Mouse (Mus musculus) stomach, postnatal 0 days (tissue): ENCODE results near the gene Tenm4. TPM values are rescaled to one million over a fixed set of nuclear protein-coding genes. Genes with fewer than 3 reads are reported as not detected.
A peak's percentile ranks its signal among the peaks of the same experiment; 100 is the strongest.
"Not testable (repeated sequence)": the region's sequence is repeated elsewhere in the genome, so short reads cannot be mapped to it uniquely, and the experiment has no call there.

Source experiments
- ATAC-seq: fragments of 200-750 bp; cut with Nextera tagmentation; 2 replicates; pipeline ENCODE4 v1.8.0; 2017; ENCODE audit not compliant: low FRiP score, low TSS enrichment
- DNase-seq: peaks from one replicate; pipeline ENCODE4 v3.0.0-alpha.2; 2016; ENCODE audit warnings: low spot score
- H3K27ac ChIP-seq: fragments of 300-500 bp; sonication (generic); replicated peaks from 2 replicates; pipeline ENCODE4 v1.5.1; 2014; ENCODE audit warnings: mild to moderate bottlenecking, control low read depth
- H3K27me3 ChIP-seq: fragments of 300-500 bp; sonication (generic); 2 replicates; pipeline ENCODE4 v1.6.1; 2014; ENCODE audit warnings: low read length; ENCODE audit not compliant: control insufficient read depth, insufficient read depth
- H3K36me3 ChIP-seq: fragments of 300-500 bp; sonication (generic); 2 replicates; pipeline ENCODE4 v1.6.1; 2014; ENCODE audit warnings: low read length, mixed read lengths; ENCODE audit not compliant: control insufficient read depth, insufficient read depth
- H3K4me1 ChIP-seq: fragments of 300-500 bp; sonication (generic); replicated peaks from 2 replicates; pipeline ENCODE4 v1.6.1; 2014; ENCODE audit warnings: antibody characterized with exemption; ENCODE audit not compliant: control insufficient read depth, insufficient read depth
- H3K4me2 ChIP-seq: fragments of 300-500 bp; sonication (generic); replicated peaks from 2 replicates; pipeline ENCODE4 v1.6.1; 2014; ENCODE audit warnings: low read depth, mild to moderate bottlenecking, control low read depth, moderate library complexity
- H3K4me3 ChIP-seq: fragments of 300-500 bp; sonication (generic); 2 replicates; pipeline ENCODE4 v1.5.1; 2014; ENCODE audit warnings: low read depth, low read length, control low read depth
- H3K9ac ChIP-seq: fragments of 300-500 bp; sonication (generic); 2 replicates; pipeline ENCODE4 v1.6.1; 2014; ENCODE audit warnings: mild to moderate bottlenecking, low read length, control low read depth, mixed read lengths
- H3K9me3 ChIP-seq: fragments of 300-500 bp; sonication (generic); 2 replicates; pipeline ENCODE4 v1.6.1; 2016; ENCODE audit warnings: low read length; ENCODE audit not compliant: control insufficient read depth
- CTCF ChIP-seq: IDR thresholded peaks from 2 replicates; pipeline ENCODE4 v1.5.1; 2016; ENCODE audit warnings: antibody characterized with exemption, low read depth, mild to moderate bottlenecking, moderate library complexity
- EP300 ChIP-seq: optimal IDR thresholded peaks from 2 replicates; pipeline ENCODE3; 2016; ENCODE audit warnings: antibody characterized with exemption
- WGBS: fragments of 180-500 bp; shearing (Covaris S2); extraction: QIAGEN DNeasy Blood & Tissue Kit; methylation state at CpG from one replicate; pipeline ENCODE4 v1.1.7; 2014; 5-methylcytosine and 5-hydroxymethylcytosine counted together
- polyA plus RNA-seq: library from polyadenylated mRNA; unstranded; fragments of >200 nt; fragmentation: Nextera tagmentation; extraction: Ambion mirVana; gene quantifications from 2 replicates; pipeline ENCODE4 v1.2.1, GENCODE M21; 2015

Tenm4 gene
- polyA plus RNA-seq, 1 experiment from 2014 or later, result 7.2 TPM

DNA sequence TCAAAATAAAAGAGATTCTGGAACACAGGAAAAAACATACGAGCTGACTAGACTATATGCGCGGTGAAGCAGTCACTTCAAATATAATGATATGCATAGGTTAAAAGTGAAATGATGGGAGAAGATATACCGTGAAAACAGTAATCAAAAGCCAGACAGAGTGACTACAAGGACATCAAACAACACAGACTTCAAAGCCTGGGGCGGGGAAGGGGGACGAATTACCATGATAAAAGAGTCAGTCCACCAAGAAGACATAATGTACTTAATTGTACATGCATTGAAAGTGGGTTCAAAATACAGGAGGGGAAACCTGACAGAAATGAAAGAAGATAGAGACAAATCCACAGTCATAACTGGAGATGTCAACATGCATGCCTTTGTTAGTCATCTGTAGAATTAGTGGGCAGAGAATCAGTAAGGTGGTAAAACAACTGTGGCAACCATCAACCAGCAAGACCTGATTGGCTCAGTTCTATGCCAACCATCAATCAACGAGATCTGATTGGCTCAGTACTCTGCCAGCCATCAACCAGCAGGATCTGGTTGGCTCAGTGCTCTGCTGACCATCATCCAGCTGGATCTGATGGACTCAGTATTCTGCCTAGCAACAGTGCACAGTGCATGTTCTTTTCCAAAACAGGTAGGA, 749.5 kb downstream of the Tenm4 start:
- DNase-seq (no peak), ATAC-seq (no peak)
- no peaks in the 10 kb centered on the region for H3K27me3 ChIP-seq
- no peak overlapping the region for H3K9ac ChIP-seq
- WGBS, result 83% methylated on average over 7 of the region's 7 CpGs
- no peaks in the 10 kb centered on the region for H3K4me1 ChIP-seq
- no peaks in the 10 kb centered on the region for H3K36me3 ChIP-seq
- no peak overlapping the region for H3K4me3 ChIP-seq
- no peak overlapping the region for H3K4me2 ChIP-seq
- TF ChIP-seq EP300 (no peak), CTCF (no peak)
- H3K27ac ChIP-seq, result no peak overlapping the region
- H3K9me3 ChIP-seq, result no peaks in the 10 kb centered on the region

DNA sequence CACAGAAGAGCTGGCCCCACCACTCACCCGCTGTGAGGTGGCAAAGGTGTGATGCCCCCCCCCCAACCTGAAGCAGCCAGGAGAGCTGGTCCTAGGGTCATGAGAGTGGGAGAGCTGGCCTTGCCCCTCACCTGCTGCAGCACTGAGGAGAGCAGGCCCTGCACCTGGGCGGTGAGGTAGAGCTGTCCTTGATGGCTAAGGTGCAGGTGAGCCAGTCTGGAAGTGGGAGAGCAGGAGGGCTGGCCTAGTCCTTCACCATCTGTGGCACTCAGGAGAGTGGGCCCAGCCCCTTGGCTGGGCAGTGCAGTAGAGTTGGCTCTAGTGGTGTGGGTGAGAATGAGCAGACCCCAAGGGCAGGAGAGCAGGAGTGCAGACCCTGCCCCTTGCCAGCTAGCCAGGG, 751.9 kb downstream of the Tenm4 start:
- H3K9ac ChIP-seq, result no peak overlapping the region
- H3K4me3 ChIP-seq, result no peak overlapping the region
- H3K4me2 ChIP-seq, result no peak overlapping the region
- no peaks in the 10 kb centered on the region for H3K9me3 ChIP-seq
- H3K27me3 ChIP-seq, result no peaks in the 10 kb centered on the region
- no peak for DNase-seq
- 88% methylated on average over 2 of the region's 2 CpGs for WGBS
- ATAC-seq, result 0 out of 2 replicates have a peak, but pooled peaks have one; percentile 21
- no peaks in the 10 kb centered on the region for H3K36me3 ChIP-seq
- no peaks in the 10 kb centered on the region for H3K4me1 ChIP-seq
- TF ChIP-seq EP300 (no peak), CTCF (no peak)
- H3K27ac ChIP-seq, result no peak overlapping the region

DNA sequence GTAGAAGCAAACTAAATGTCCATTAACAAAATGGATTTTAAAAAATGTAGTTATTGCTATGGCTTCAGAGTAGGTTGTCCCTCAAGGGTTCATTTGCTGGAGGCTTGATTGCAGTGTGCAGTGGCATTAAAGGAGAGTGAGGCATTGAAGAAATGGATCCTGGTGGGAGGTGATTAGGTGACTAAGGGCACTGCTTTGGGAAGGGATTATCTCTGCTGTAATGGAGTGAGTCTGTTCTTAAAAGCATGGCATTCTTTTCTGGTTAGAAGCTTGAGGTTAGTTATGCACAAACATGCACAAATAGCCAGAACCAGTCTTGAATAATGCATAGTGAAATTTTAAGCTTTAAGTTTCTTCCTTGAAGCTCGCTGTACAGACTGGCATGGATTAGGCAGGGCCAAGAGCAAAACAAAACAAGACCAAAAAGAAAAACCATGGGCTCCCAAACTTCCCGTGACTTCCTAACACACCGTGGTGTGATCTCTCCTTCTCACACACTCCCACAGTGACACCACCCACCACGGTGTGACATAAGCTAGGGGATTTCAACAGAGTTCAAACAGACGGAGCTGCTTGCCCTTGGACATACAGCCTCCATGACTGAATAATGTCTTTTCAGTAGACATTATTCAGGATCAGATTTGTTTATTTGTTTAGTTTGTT, 772.8 kb downstream of the Tenm4 start:
- ATAC-seq, result no peak
- Histone ChIP-seq H3K36me3 (no peaks in the 10 kb centered on the region), H3K27ac (no peak overlapping the region), H3K4me1 (no peaks in the 10 kb centered on the region), H3K27me3 (no peaks in the 10 kb centered on the region), H3K4me3 (no peak overlapping the region), H3K9ac (no peak overlapping the region), H3K9me3 (no peaks in the 10 kb centered on the region), H3K4me2 (no peak overlapping the region)
- WGBS, result 53% methylated on average over 5 of the region's 5 CpGs
- TF ChIP-seq CTCF (no peak), EP300 (no peak)
- DNase-seq, result no peak

DNA sequence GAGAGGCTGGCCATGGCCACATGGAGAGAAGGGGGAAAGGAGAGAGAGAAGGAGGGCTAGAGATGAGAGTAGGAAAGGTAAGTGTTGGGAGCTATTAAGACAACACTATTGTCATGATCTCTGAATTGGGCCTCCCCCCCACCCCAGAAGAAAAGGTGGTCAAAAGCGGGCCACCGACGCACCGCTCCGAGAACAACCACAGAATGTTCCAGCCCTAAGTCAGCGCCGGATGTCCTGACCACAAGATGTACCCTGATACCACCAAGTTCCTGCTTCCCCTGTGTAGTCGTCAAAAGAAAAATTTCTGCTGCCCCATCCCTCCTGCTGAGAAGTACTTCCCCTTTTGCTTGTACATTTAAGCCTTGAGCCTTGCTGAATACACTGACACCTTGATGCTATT, 775.5 kb downstream of the Tenm4 start:
- DNase-seq, result not testable (repeated sequence)

DNA sequence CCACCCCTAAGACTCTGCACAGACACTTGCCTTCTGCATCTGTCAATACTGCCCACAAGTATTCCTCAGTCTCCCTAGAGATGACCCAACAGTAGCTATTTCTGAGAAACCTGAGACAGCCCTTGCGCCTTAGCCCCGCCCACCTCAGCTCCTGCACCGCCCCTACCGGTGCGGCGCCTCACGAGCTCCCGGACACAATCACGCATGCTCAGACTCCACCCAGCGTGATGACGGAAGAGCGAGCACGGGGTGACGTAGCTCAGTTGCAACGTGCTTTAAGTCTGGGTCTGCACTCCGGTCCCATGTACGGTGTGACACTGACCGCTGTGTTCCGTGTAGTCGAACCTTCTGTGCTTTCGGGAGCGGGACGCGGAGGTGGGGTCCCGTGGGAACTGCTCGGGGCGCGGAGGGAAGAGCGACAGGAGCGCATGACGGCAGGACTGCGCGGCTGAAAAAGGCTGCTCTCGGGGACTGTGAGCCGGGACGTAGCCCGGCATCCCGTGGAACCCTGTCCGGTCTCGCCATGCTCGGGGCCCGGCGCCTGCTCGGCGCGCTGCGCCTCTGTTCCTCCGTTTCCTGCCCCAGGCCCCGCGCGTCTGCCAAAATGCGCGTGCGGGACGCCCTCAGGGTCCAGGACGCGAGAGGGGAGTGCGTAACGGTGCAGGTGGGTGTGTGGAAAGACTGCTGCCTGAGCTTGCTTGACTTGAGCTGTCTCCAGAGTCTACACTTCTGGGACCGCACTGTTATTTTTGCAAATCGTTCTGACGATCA, 780.4 kb downstream of the Tenm4 start, which contains the start of gene Nars2:
TSS of gene Nars2 (plus strand) at position 225 of the 771 bp plus-strand sequence.
- no peaks in the 10 kb centered on the region for H3K9me3 ChIP-seq
- H3K9ac ChIP-seq, result peak within 1 kb of the TSS; percentile 87
- peak; percentile 95 for DNase-seq
- peak; percentile 100 for ATAC-seq
- H3K27me3 ChIP-seq, result no peaks in the 10 kb centered on the region
- no peaks in the 10 kb centered on the region for H3K36me3 ChIP-seq
- peak within 1 kb of the TSS; percentile 92 for H3K4me2 ChIP-seq
- H3K27ac ChIP-seq, result peak within 1 kb of the TSS; percentile 93
- WGBS, result under 1% methylated on average over 56 of the region's 62 CpGs
- peak within 1 kb of the TSS; percentile 89 for H3K4me3 ChIP-seq
- TF ChIP-seq EP300 (no peak), CTCF (peak; percentile 68)
- no peaks in the 10 kb centered on the region; the same call in 1 of the 2 replicates for H3K4me1 ChIP-seq

More for the DNA sequence above, 775.5 kb downstream of the Tenm4 start:
- not testable (repeated sequence) for H3K36me3 ChIP-seq, H3K27ac ChIP-seq, H3K4me3 ChIP-seq, H3K9me3 ChIP-seq, H3K4me2 ChIP-seq, H3K4me1 ChIP-seq, ATAC-seq, H3K9ac ChIP-seq, H3K27me3 ChIP-seq
- WGBS, result 90% methylated on average over 8 of the region's 8 CpGs
